In the genomic region with DNA sequence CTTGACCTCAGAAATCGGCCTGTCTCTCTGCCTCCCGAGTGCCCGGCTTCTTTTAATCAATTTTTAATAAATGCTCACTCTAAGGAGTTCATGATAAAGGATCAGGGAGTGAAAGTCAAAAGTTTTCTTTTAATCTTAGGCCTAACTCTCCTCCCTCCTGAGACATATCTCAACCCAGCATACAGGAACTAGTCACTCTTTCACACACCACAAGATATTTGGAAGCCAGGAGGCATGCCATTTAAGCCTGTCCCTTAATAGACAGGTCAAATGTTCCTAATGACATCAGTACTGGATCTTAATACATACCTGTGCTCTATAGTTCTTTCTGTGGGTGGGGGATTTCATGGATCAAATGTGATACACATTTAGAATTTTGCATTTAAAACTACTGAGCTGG, we compare ENCODE assay signal across 1 mouse cellular context.
TF ChIP-seq lines count a peak whose summit lies in the region.

No protein-coding gene starts in this region.

TF ChIP-seq in myocyte, 11 proteins besides CTCF, POLR2A, EP300 and RAD21 (continued from another document):
- no peak for TF ChIP-seq MYOD1 (IDR thresholded peaks at IDR 0.05; ENCODE audit: control insufficient read depth in 1 of 3, insufficient read length in 2 of 3, low read depth in 2 of 3)
